Mouse (Mus musculus) heart, embryonic 14.5 days (tissue): ENCODE measurements around the gene Rictor. TPM values are rescaled to one million over a fixed set of nuclear protein-coding genes. Genes with fewer than 3 reads are reported as not detected.

Experiments used
- ATAC-seq: fragments of 200-750 bp; cut with Nextera tagmentation; 2 replicates; pipeline ENCODE4 v1.8.0; 2017; ENCODE audit warnings: low read depth, moderate TSS enrichment; ENCODE audit not compliant: insufficient number of reproducible peaks, insufficient read depth, low FRiP score
- H3K27ac ChIP-seq, 2 experiments: fragments of 200-500 bp in 1 of 2; fragments of 300-500 bp in 1 of 2; sonication (generic) in 1 of 2; replicated peaks in 1 of 2; 2 replicates each; pipeline ENCODE4 v1.5.1; 2012 to 2014; ENCODE audit warnings: low read depth in 2 of 2, low read length in 2 of 2, control low read depth in 1 of 2, mild to moderate bottlenecking in 1 of 2, mixed read lengths in 1 of 2; ENCODE audit not compliant: control insufficient read depth in 1 of 2, insufficient read depth in 1 of 2
- H3K27me3 ChIP-seq: fragments of 300-500 bp; sonication (generic); 2 replicates; pipeline ENCODE4 v1.6.1; 2014; ENCODE audit warnings: mild to moderate bottlenecking, low read length, control low read depth; ENCODE audit not compliant: control insufficient read depth, insufficient read depth
- H3K36me3 ChIP-seq: fragments of 300-500 bp; sonication (generic); 2 replicates; pipeline ENCODE4 v1.6.1; 2014; ENCODE audit warnings: mild to moderate bottlenecking, control low read depth, low read length, mixed read lengths; ENCODE audit not compliant: control insufficient read depth, insufficient read depth
- H3K4me1 ChIP-seq, 2 experiments: fragments of 200-500 bp in 1 of 2; fragments of 300-500 bp in 1 of 2; sonication (generic) in 1 of 2; 2 replicates each; pipeline ENCODE4 v1.6.1; 2012 to 2014; ENCODE audit warnings: low read length in 2 of 2, control low read depth in 1 of 2, mixed read lengths in 1 of 2; ENCODE audit not compliant: control insufficient read depth in 2 of 2, insufficient read depth in 2 of 2
- H3K4me2 ChIP-seq: fragments of 300-500 bp; sonication (generic); 2 replicates; pipeline ENCODE4 v1.6.1; 2014; ENCODE audit warnings: mild to moderate bottlenecking, low read length
- H3K4me3 ChIP-seq, 2 experiments: fragments of 200-500 bp in 1 of 2; fragments of 300-500 bp in 1 of 2; sonication (generic) in 1 of 2; 2 replicates each; pipeline ENCODE4 v1.5.1; 2012 to 2014; ENCODE audit warnings: low read length in 2 of 2, mild to moderate bottlenecking in 2 of 2, control low read depth in 1 of 2, low read depth in 1 of 2, moderate library complexity in 1 of 2; ENCODE audit not compliant: control insufficient read depth in 1 of 2, insufficient read depth in 1 of 2
- H3K9ac ChIP-seq: fragments of 300-500 bp; sonication (generic); 2 replicates; pipeline ENCODE4 v1.6.1; 2014; ENCODE audit warnings: mild to moderate bottlenecking, low read length
- H3K9me3 ChIP-seq: fragments of 300-500 bp; sonication (generic); 2 replicates; pipeline ENCODE4 v1.6.1; 2016; ENCODE audit warnings: low read length, control low read depth; ENCODE audit not compliant: control insufficient read depth
- WGBS: fragments of 180-500 bp; shearing (Covaris S2); extraction: QIAGEN DNeasy Blood & Tissue Kit; methylation state at CpG from one replicate; pipeline ENCODE4 v1.1.7; 2014; 5-methylcytosine and 5-hydroxymethylcytosine counted together
- polyA plus RNA-seq: library from polyadenylated mRNA; unstranded; fragments of >200 nt; fragmentation: Nextera tagmentation; extraction: Ambion mirVana; gene quantifications from 2 replicates; pipeline ENCODE4 v1.2.1, GENCODE M21; 2014

Gene Rictor
- polyA plus RNA-seq, 1 experiment from 2014 or later = 30.2 TPM

DNA sequence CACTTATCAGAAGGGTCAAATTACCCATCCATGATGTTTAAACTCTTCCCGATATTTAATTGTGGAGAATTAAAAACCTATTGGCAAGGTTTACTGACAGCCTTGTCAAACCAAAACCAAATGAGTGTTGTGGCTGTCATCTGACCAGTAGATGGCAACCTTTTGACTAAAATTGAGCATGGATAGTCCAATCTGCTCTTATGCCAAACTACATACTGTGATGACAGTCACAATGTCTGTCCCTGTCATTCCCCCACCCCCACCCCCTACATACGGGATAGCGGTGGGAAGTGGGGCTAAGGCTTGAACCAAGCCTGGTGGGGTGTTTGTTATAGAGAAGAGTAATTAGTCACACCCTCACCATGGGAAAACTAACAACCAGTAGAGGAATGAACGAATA lies 132.0 kb downstream of the Rictor start:
- no peak overlapping the region for H3K4me3 ChIP-seq
- H3K27ac ChIP-seq = no peak overlapping the region
- no peaks in the 10 kb centered on the region for H3K27me3 ChIP-seq
- 37% methylated on average over 4 of the region's 4 CpGs for WGBS
- H3K9me3 ChIP-seq = no peaks in the 10 kb centered on the region
- ATAC-seq = no peak
- H3K9ac ChIP-seq = no peak overlapping the region
- H3K4me1 ChIP-seq = peaks cover 0 to 1% of the 10 kb centered on the region in 2 experiments; a peak in 2 of 4 replicates
- H3K4me2 ChIP-seq = no peak overlapping the region
- H3K36me3 ChIP-seq = no peaks in the 10 kb centered on the region

DNA sequence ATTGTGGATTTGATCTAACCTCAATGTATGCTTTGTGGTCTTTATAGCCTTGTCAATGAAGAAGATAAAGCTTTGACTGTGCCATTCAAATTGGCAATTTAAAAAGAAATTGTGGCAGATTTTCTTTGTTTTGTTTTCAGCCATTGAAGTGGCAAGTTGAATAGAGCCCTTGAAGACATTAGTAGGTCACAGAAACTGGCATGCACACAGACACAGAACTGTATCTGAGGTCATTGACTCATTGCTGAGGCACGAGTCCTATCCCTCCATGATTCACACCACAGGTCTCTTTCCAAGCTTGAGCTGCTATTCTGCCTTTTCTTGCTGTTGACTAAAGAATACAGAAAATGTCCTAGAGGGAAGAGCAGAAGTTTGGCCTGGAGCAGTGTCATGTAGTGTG lies 141.7 kb downstream of the Rictor start:
- Histone ChIP-seq H3K4me3 (no peak overlapping the region), H3K27me3 (no peaks in the 10 kb centered on the region), H3K4me2 (no peak overlapping the region), H3K27ac (no peak overlapping the region), H3K9ac (no peak overlapping the region), H3K36me3 (no peaks in the 10 kb centered on the region), H3K4me1 (peaks cover 0 to 2% of the 10 kb centered on the region in 2 experiments; a peak in 2 of 4 replicates), H3K9me3 (no peaks in the 10 kb centered on the region)
- ATAC-seq = no peak
- 50% methylated on average over 1 of the region's 1 CpGs for WGBS

Other genes with a start within 250 kb of the Rictor start
- 3.9 and 4.7 TPM in 2 replicates for gene Fyb, start 185.5 kb upstream of the Rictor start, polyA plus RNA-seq
- 4.3 and 5.2 TPM in 2 replicates for gene Osmr, start 166.6 kb downstream of the Rictor start, polyA plus RNA-seq